Mouse (Mus musculus) midbrain, postnatal 0 days (tissue): Measurements from ENCODE around the gene Focad. TPM values are rescaled to one million over a fixed set of nuclear protein-coding genes. Genes with fewer than 3 reads are reported as not detected.
A peak's percentile ranks its signal among the peaks of the same experiment; 100 is the strongest.

ENCODE experiments used
- ATAC-seq: fragments of 200-750 bp; cut with Nextera tagmentation; 2 replicates; pipeline ENCODE4 v1.8.0; 2017; ENCODE audit warnings: moderate number of reproducible peaks, mild to moderate bottlenecking, moderate TSS enrichment, moderate library complexity; ENCODE audit not compliant: low FRiP score
- DNase-seq: peaks from one replicate; pipeline ENCODE4 v3.0.0-alpha.2; 2015; ENCODE audit warnings: low spot score
- H3K27ac ChIP-seq: fragments of 300-500 bp; sonication (generic); 2 replicates; pipeline ENCODE4 v1.5.1; 2014; ENCODE audit warnings: low read depth, mild to moderate bottlenecking, low read length, mixed read lengths
- H3K27me3 ChIP-seq: fragments of 300-500 bp; sonication (generic); 2 replicates; pipeline ENCODE4 v1.6.1; 2014; ENCODE audit warnings: low read length, control low read depth, mixed read lengths; ENCODE audit not compliant: insufficient read depth
- H3K36me3 ChIP-seq: fragments of 300-500 bp; sonication (generic); 2 replicates; pipeline ENCODE4 v1.6.1; 2014; ENCODE audit warnings: low read length, control low read depth, mixed read lengths; ENCODE audit not compliant: insufficient read depth
- H3K4me1 ChIP-seq: fragments of 300-500 bp; sonication (generic); 2 replicates; pipeline ENCODE4 v1.6.1; 2014; ENCODE audit warnings: mild to moderate bottlenecking, control low read depth, antibody characterized with exemption, low read length, mixed read lengths; ENCODE audit not compliant: insufficient read depth
- H3K4me2 ChIP-seq: fragments of 300-500 bp; sonication (generic); 2 replicates; pipeline ENCODE4 v1.6.1; 2014; ENCODE audit warnings: low read depth, mild to moderate bottlenecking, low read length, mixed read lengths; ENCODE audit not compliant: poor library complexity, severe bottlenecking
- H3K4me3 ChIP-seq: fragments of 300-500 bp; sonication (generic); 2 replicates; pipeline ENCODE4 v1.5.1; 2014; ENCODE audit warnings: low read depth, mild to moderate bottlenecking, low read length, moderate library complexity
- H3K9ac ChIP-seq: fragments of 300-500 bp; sonication (generic); replicated peaks from 2 replicates; pipeline ENCODE4 v1.6.1; 2014; ENCODE audit warnings: mild to moderate bottlenecking, low read length, moderate library complexity, mixed read lengths; ENCODE audit not compliant: poor library complexity, severe bottlenecking
- H3K9me3 ChIP-seq: fragments of 300-500 bp; sonication (generic); 2 replicates; pipeline ENCODE4 v1.6.1; 2016; ENCODE audit warnings: low read length, control low read depth
- CTCF ChIP-seq: IDR thresholded peaks from 2 replicates; pipeline ENCODE4 v1.5.1; 2016; ENCODE audit warnings: antibody characterized with exemption, mild to moderate bottlenecking
- WGBS: fragments of 180-500 bp; shearing (Covaris S2); extraction: QIAGEN DNeasy Blood & Tissue Kit; methylation state at CpG from one replicate; pipeline ENCODE4 v1.1.7; 2014; 5-methylcytosine and 5-hydroxymethylcytosine counted together
- polyA plus RNA-seq: library from polyadenylated mRNA; unstranded; fragments of >200 nt; fragmentation: Nextera tagmentation; extraction: Ambion mirVana; gene quantifications from 2 replicates; pipeline ENCODE4 v1.2.1, GENCODE M21; 2015
- total RNA-seq: library from RNA; depleted of rRNA; stranded (reverse); fragments of >200 nt; gene quantifications from 2 replicates; pipeline ENCODE4 v1.2.3, GENCODE M21; 2014

The Focad gene
- total and polyA plus RNA-seq, 2 experiments from 2014 or later: 9.0 to 36.9 TPM

DNA sequence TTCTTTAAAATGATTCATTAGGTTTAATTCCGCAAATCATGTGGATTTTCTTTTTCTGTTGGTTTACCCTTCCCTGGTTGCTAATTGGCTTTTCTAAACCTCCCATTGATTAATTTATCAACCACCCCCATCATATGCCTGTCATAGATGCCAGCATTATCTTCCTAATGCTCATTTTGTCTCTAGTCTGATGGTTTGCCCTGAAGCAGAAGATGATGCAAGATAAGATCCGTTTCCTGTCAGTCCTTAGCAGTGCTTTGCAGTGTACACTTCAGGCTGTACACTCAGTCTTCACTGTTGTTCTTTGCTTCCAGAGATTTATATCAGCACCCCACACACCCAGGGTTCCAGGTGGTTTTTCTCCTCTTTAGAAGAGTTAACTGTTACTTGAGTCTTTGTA, 124.4 kb downstream of the Focad start:
- TF ChIP-seq CTCF: no peak
- no peak for ATAC-seq
- Histone ChIP-seq H3K4me2 (no peak overlapping the region), H3K27ac (no peak overlapping the region), H3K9me3 (no peaks in the 10 kb centered on the region), H3K4me3 (no peak overlapping the region), H3K36me3 (no peaks in the 10 kb centered on the region), H3K9ac (no peak overlapping the region), H3K27me3 (no peaks in the 10 kb centered on the region), H3K4me1 (no peaks in the 10 kb centered on the region)
- DNase-seq: no peak
- 71% methylated on average over 2 of the region's 2 CpGs for WGBS

GRCm38 (mm10) chr4:88231375-88231774, 136.9 kb downstream of the Focad start:
- H3K4me2 ChIP-seq: no peak overlapping the region
- ATAC-seq (no peak), DNase-seq (no peak)
- 94% methylated on average over 3 of the region's 3 CpGs for WGBS
- H3K27me3 ChIP-seq: no peaks in the 10 kb centered on the region
- no peak overlapping the region for H3K4me3 ChIP-seq
- H3K9ac ChIP-seq: no peak overlapping the region
- H3K27ac ChIP-seq: no peak overlapping the region
- no peak for TF ChIP-seq CTCF
- H3K36me3 ChIP-seq: no peaks in the 10 kb centered on the region
- no peaks in the 10 kb centered on the region for H3K9me3 ChIP-seq
- no peaks in the 10 kb centered on the region for H3K4me1 ChIP-seq

- 0 out of 2 replicates have a peak, but pooled peaks cover 4% of the 10 kb centered on the region for H3K4me1 ChIP-seq
- TF ChIP-seq CTCF: no peak
- H3K36me3 ChIP-seq: no peaks in the 10 kb centered on the region
- H3K9me3 ChIP-seq: no peaks in the 10 kb centered on the region
- H3K27ac ChIP-seq: no peak overlapping the region
- no peak overlapping the region for H3K4me3 ChIP-seq
- no peak overlapping the region for H3K4me2 ChIP-seq
- no peaks in the 10 kb centered on the region for H3K27me3 ChIP-seq
- WGBS: 71% methylated on average over 6 of the region's 6 CpGs
- DNase-seq: no peak
- no peak overlapping the region for H3K9ac ChIP-seq
- ATAC-seq: no peak
Observed at GRCm38 (mm10) chr4:88235941-88236340, 141.5 kb downstream of the Focad start.

DNA sequence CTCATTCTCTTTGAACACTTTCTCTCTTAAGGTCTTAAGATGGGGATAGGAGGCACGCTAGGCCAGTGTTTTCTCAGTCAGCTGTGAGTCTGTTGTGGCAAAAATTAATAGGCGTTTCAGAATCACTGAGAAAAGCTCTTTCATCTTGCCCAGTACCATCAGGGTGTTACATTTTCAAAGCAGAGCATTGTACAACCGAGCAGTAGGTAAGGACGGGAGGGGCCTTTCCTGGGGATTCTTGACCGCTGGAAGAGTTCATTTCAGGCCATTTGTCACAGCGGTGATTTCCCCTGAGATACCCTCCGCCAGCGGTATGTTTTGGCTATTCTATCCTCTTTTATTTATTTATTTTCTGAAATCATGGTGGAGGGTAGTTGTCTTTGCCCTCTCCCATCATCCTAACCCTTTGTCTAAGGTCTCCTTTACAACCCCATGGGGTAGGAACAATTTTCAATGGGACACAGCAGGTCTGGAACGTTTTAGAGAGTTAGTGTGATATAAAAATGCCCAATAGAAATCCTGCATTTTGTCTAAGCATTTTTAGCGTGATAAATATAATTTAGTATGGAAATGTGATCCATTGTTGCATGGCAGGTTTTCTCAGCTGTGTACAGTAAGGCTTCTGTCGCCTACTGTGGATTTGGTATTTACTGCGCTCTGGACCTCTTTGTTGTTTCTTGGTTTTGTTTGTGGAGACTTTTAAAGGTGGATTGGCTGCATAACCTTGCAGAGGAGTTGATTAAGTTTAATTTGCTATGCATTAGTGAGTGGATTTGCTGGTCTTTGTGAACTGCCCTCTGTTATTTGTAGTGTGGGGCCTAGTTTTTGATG, 142.7 kb downstream of the Focad start:
- Histone ChIP-seq H3K9me3 (no peaks in the 10 kb centered on the region), H3K27ac (no peak overlapping the region), H3K4me2 (no peak overlapping the region), H3K36me3 (no peaks in the 10 kb centered on the region), H3K9ac (no peak overlapping the region), H3K4me1 (0 out of 2 replicates have a peak, but pooled peaks cover 4% of the 10 kb centered on the region), H3K4me3 (no peak overlapping the region), H3K27me3 (no peaks in the 10 kb centered on the region)
- no peak for TF ChIP-seq CTCF
- DNase-seq (no peak), ATAC-seq (no peak)
- WGBS: 35% methylated on average over 12 of the region's 12 CpGs

- H3K4me2 ChIP-seq: no peak overlapping the region; the same call in 1 of the 2 replicates
- 19% methylated on average over 7 of the region's 7 CpGs for WGBS
- H3K4me1 ChIP-seq: 0 out of 2 replicates have a peak, but pooled peaks cover 4% of the 10 kb centered on the region
- H3K9ac ChIP-seq: no peak overlapping the region
- peak; percentile 17 for DNase-seq
- no peak overlapping the region for H3K27ac ChIP-seq
- H3K9me3 ChIP-seq: no peaks in the 10 kb centered on the region
- no peaks in the 10 kb centered on the region for H3K36me3 ChIP-seq
- H3K27me3 ChIP-seq: no peaks in the 10 kb centered on the region
- TF ChIP-seq CTCF: no peak
- no peak overlapping the region for H3K4me3 ChIP-seq
- ATAC-seq: no peak
Observed at GRCm38 (mm10) chr4:88238351-88238750, 143.9 kb downstream of the Focad start.

GRCm38 (mm10) chr4:88243834-88244233, 149.4 kb downstream of the Focad start:
- WGBS: 94% methylated on average over 2 of the region's 2 CpGs
- H3K27me3 ChIP-seq: no peaks in the 10 kb centered on the region
- no peaks in the 10 kb centered on the region for H3K36me3 ChIP-seq
- peak; percentile 46 for TF ChIP-seq CTCF
- no peak overlapping the region for H3K4me3 ChIP-seq
- 0 out of 2 replicates have a peak, but pooled peaks cover 4% of the 10 kb centered on the region for H3K4me1 ChIP-seq
- H3K4me2 ChIP-seq: no peak overlapping the region
- DNase-seq (no peak), ATAC-seq (no peak)
- no peak overlapping the region for H3K27ac ChIP-seq
- H3K9ac ChIP-seq: no peak overlapping the region
- no peaks in the 10 kb centered on the region for H3K9me3 ChIP-seq
